Mouse (Mus musculus) myocyte (in vitro differentiated cells): ENCODE data around the gene Txndc5.

Experiments used
- CEBPB ChIP-seq: IDR thresholded peaks from 2 replicates; pipeline ENCODE4 v1.6.1; 2011; ENCODE audit warnings: mild to moderate bottlenecking, moderate library complexity; ENCODE audit not compliant: poor library complexity, insufficient read depth, severe bottlenecking
- MAX ChIP-seq: IDR thresholded peaks from one replicate; pipeline ENCODE4 v1.6.1; 2011; ENCODE audit warnings: low read depth, mild to moderate bottlenecking, control low read depth
- MYOD1 ChIP-seq, 3 experiments: IDR thresholded peaks; one replicate each; pipeline ENCODE4 v1.6.1; 2011; ENCODE audit warnings: control low read depth in 2 of 3, low read depth in 2 of 3, mild to moderate bottlenecking in 2 of 3, moderate library complexity in 1 of 3; ENCODE audit not compliant: insufficient read length in 2 of 3, control insufficient read depth in 1 of 3
- POLR2A ChIP-seq: IDR thresholded peaks from one replicate; pipeline ENCODE4 v1.6.1; 2011; ENCODE audit warnings: low read depth, mild to moderate bottlenecking, control low read depth, moderate library complexity; ENCODE audit not compliant: insufficient read length
- POLR2AphosphoS2 ChIP-seq: IDR thresholded peaks from one replicate; pipeline ENCODE4 v1.6.1; 2011; ENCODE audit warnings: low read depth, control low read depth; ENCODE audit not compliant: insufficient read length
- TCF12 ChIP-seq: IDR thresholded peaks from one replicate; pipeline ENCODE4 v1.6.1; 2011; ENCODE audit warnings: mild to moderate bottlenecking, control low read depth; ENCODE audit not compliant: poor library complexity, insufficient read depth, severe bottlenecking
- USF1 ChIP-seq: IDR thresholded peaks from one replicate; pipeline ENCODE4 v1.6.1; 2011; ENCODE audit warnings: low read depth, mild to moderate bottlenecking, control low read depth, moderate library complexity

- TF ChIP-seq USF1 (no peak), CEBPB (no peak), POLR2A (no peak), POLR2AphosphoS2 (no peak), MYOD1 (IDR thresholded peaks at IDR 0.05; ENCODE audit: control insufficient read depth in 1 of 3, insufficient read length in 2 of 3, low read depth in 2 of 3) (no peak), MAX (no peak), TCF12 (no peak)
Measured at GRCm38 (mm10) chr13:38472636-38473035, 56.0 kb downstream of the Txndc5 start.
